Mouse (Mus musculus): ENCODE measurements around the gene Arfgap1. TPM values are rescaled to one million over a fixed set of nuclear protein-coding genes. Genes with fewer than 3 reads are reported as not detected.

Gene Arfgap1
- total and polyA plus RNA-seq, 3 experiments, result 28.8 to 32.2 (median 31.9) TPM

DNA sequence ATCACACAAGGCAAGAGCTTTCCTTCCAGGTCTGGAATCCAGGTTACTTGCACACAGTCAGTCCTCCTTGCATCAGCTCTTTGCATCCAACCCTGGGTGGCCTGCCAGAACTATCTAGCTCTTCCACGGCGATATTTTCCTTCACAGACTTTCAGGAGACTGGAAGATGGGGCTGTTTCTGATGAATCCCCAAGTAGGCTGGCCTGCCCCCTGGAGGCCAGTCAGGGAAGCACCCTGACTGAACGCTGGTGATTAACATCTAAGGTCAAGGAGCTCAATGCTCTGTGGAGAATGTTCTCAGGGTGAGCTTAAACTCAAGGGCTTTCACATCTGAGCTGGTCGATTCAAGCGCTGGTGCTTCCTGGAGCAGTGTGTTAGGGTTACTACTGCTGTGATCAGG, 3.1 kb upstream of the Arfgap1 start:
- H3K4me1 ChIP-seq (ENCODE audit: control insufficient read depth, insufficient read depth, low read length), result peaks cover 2% of the 10 kb centered on the region; the same call in 1 of the 2 replicates
- peaks cover 5% of the 10 kb centered on the region for H3K79me2 ChIP-seq (replicated peaks; ENCODE audit: control insufficient read depth, insufficient read depth, low read length)
- peak; percentile 70 to 83 for DNase-seq
- WGBS, result 5% methylated on average over 5 of the region's 5 CpGs
- no peak overlapping the region for H3K4me3 ChIP-seq
- peaks cover 2% of the 10 kb centered on the region for H3K36me3 ChIP-seq (ENCODE audit: control insufficient read depth, insufficient read depth, low read length)
- TF ChIP-seq CTCF (IDR thresholded peaks at IDR 0.05) (no peak; the same call in 1 of the 2 replicates), EP300 (IDR thresholded peaks at IDR 0.05; ENCODE audit: insufficient read depth, low read depth, low read length) (0 out of 2 replicates have a peak, but pooled peaks have one; percentile 54)
- H3K27ac ChIP-seq, result no peak overlapping the region
- H3K9ac ChIP-seq (ENCODE audit: low read depth, low read length), result no peak overlapping the region
- intact Hi-C loops (cut with DNase I), result loop anchor here (1.0 kb wide), 1 partner anchor 39 kb away; no protein-coding TSS in a partner anchor
- no peaks in the 10 kb centered on the region for H3K27me3 ChIP-seq (ENCODE audit: control insufficient read depth, insufficient read depth, low read length)

DNA sequence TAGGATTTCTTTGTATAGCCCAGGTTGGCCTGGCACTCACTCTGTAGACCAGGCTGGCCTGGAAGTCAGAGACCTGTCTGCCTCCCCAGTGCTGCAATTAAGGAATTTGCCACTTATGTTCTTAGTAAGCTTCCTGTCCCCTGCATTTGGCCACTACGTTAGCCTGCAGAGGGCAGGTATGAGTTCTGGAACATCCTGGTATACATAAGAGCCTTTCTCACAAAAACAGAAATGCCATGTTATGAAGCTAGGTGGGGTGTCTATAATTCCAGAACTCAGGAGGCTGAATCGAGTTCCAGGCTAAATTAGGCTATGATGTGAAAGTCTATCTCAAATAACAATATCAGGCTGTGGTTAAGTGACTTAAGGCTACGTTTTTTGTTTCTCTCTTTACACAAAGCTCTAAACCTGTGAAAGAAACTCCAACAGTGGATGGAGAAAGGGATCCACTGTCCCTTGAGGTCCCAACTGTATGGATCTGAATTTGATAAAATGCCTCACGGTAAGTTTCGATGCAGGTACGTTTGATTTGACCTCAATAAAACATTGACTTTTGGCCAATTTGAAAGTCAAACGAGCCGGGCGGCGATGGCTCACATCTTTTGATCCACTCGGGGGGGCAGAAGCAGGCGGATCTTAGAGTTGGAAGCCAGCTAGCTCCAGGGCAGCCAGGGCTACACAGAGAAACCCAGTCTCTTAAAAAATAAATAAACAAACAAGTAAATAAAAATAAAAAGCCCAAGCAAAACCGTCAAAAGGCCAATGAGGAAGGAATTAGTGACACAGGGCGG, 738 bp upstream of the Arfgap1 start:
- Histone ChIP-seq H3K4me1 (ENCODE audit: control insufficient read depth, insufficient read depth, low read length) (peaks cover 4% of the 10 kb centered on the region), H3K79me2 (replicated peaks; ENCODE audit: control insufficient read depth, insufficient read depth, low read length) (peaks cover 5% of the 10 kb centered on the region), H3K27ac (peak overlapping the region; percentile 97), H3K4me3 (peak overlapping the region; percentile 73), H3K36me3 (ENCODE audit: control insufficient read depth, insufficient read depth, low read length) (peaks cover 2% of the 10 kb centered on the region), H3K9ac (ENCODE audit: low read depth, low read length) (peak overlapping the region; percentile 79), H3K27me3 (ENCODE audit: control insufficient read depth, insufficient read depth, low read length) (no peaks in the 10 kb centered on the region)
- WGBS, result 7% methylated on average over 14 of the region's 14 CpGs
- no peak for DNase-seq
- intact Hi-C loops (cut with DNase I), result no loop called here
- TF ChIP-seq POLR2A (IDR thresholded peaks at IDR 0.05; ENCODE audit: insufficient read depth, low read depth, low read length) (no peak), CTCF (IDR thresholded peaks at IDR 0.05) (peak; percentile 62), EP300 (IDR thresholded peaks at IDR 0.05; ENCODE audit: insufficient read depth, low read depth, low read length) (no peak)

GRCm38 (mm10) chr2:180981133-180981532, 14.1 kb downstream of the Arfgap1 start:
- TF ChIP-seq POLR2A (IDR thresholded peaks at IDR 0.05; ENCODE audit: insufficient read depth, low read depth, low read length), result no peak
- no peak for TF ChIP-seq CTCF (IDR thresholded peaks at IDR 0.05)
- TF ChIP-seq EP300 (IDR thresholded peaks at IDR 0.05; ENCODE audit: insufficient read depth, low read depth, low read length), result no peak
- 70% methylated on average over 6 of the region's 6 CpGs for WGBS
- Histone ChIP-seq H3K9ac (ENCODE audit: low read depth, low read length) (no peak overlapping the region), H3K79me2 (replicated peaks; ENCODE audit: control insufficient read depth, insufficient read depth, low read length) (no peaks in the 10 kb centered on the region), H3K4me3 (no peak overlapping the region), H3K4me1 (ENCODE audit: control insufficient read depth, insufficient read depth, low read length) (no peaks in the 10 kb centered on the region), H3K36me3 (ENCODE audit: control insufficient read depth, insufficient read depth, low read length) (no peaks in the 10 kb centered on the region), H3K27ac (no peak overlapping the region), H3K27me3 (ENCODE audit: control insufficient read depth, insufficient read depth, low read length) (no peaks in the 10 kb centered on the region)
- DNase-seq, result no peak
- intact Hi-C loops (cut with DNase I), result no loop called here

GRCm38 (mm10) chr2:180985635-180986034, 18.6 kb downstream of the Arfgap1 start:
- H3K27me3 ChIP-seq (ENCODE audit: control insufficient read depth, insufficient read depth, low read length), result no peaks in the 10 kb centered on the region
- DNase-seq, result no peak
- no peak overlapping the region for H3K9ac ChIP-seq (ENCODE audit: low read depth, low read length)
- H3K36me3 ChIP-seq (ENCODE audit: control insufficient read depth, insufficient read depth, low read length), result no peaks in the 10 kb centered on the region
- WGBS, result 72% methylated on average over 2 of the region's 2 CpGs
- no peaks in the 10 kb centered on the region for H3K79me2 ChIP-seq (replicated peaks; ENCODE audit: control insufficient read depth, insufficient read depth, low read length)
- TF ChIP-seq CTCF (IDR thresholded peaks at IDR 0.05) (no peak), POLR2A (IDR thresholded peaks at IDR 0.05; ENCODE audit: insufficient read depth, low read depth, low read length) (no peak), EP300 (IDR thresholded peaks at IDR 0.05; ENCODE audit: insufficient read depth, low read depth, low read length) (no peak)
- no peak overlapping the region for H3K27ac ChIP-seq
- H3K4me3 ChIP-seq, result no peak overlapping the region
- H3K4me1 ChIP-seq (ENCODE audit: control insufficient read depth, insufficient read depth, low read length), result no peaks in the 10 kb centered on the region
- intact Hi-C loops (cut with DNase I), result no loop called here

- H3K27ac ChIP-seq, result no peak within 1 kb of the TSS
- H3K79me2 ChIP-seq (replicated peaks; ENCODE audit: control insufficient read depth, insufficient read depth, low read length), result no peaks in the 10 kb centered on the region
- no peak within 1 kb of the TSS for H3K4me3 ChIP-seq
- intact Hi-C loops (cut with DNase I), result no loop called here
- H3K4me1 ChIP-seq (ENCODE audit: control insufficient read depth, insufficient read depth, low read length), result no peaks in the 10 kb centered on the region
- DNase-seq, result no peak
- H3K36me3 ChIP-seq (ENCODE audit: control insufficient read depth, insufficient read depth, low read length), result no peaks in the 10 kb centered on the region
- no peak within 1 kb of the TSS for H3K9ac ChIP-seq (ENCODE audit: low read depth, low read length)
- H3K27me3 ChIP-seq (ENCODE audit: control insufficient read depth, insufficient read depth, low read length), result no peaks in the 10 kb centered on the region
- TF ChIP-seq EP300 (IDR thresholded peaks at IDR 0.05; ENCODE audit: insufficient read depth, low read depth, low read length) (no peak), POLR2A (IDR thresholded peaks at IDR 0.05; ENCODE audit: insufficient read depth, low read depth, low read length) (no peak), CTCF (IDR thresholded peaks at IDR 0.05) (no peak)
- 56% methylated on average over 2 of the region's 2 CpGs for WGBS
These were observed 19.4 kb downstream of the Arfgap1 start, which contains the start of gene Col20a1 for GRCm38 (mm10) chr2:180986449-180986848. Gene Col20a1, plus strand, starts transcription at chr2:180986535.

GRCm38 (mm10) chr2:180987001-180987400, 20.0 kb downstream of the Arfgap1 start:
- DNase-seq, result no peak
- Histone ChIP-seq H3K27me3 (ENCODE audit: control insufficient read depth, insufficient read depth, low read length) (no peaks in the 10 kb centered on the region), H3K79me2 (replicated peaks; ENCODE audit: control insufficient read depth, insufficient read depth, low read length) (no peaks in the 10 kb centered on the region), H3K27ac (no peak overlapping the region), H3K9ac (ENCODE audit: low read depth, low read length) (no peak overlapping the region), H3K36me3 (ENCODE audit: control insufficient read depth, insufficient read depth, low read length) (no peaks in the 10 kb centered on the region), H3K4me3 (no peak overlapping the region), H3K4me1 (ENCODE audit: control insufficient read depth, insufficient read depth, low read length) (no peaks in the 10 kb centered on the region)
- intact Hi-C loops (cut with DNase I), result no loop called here
- TF ChIP-seq EP300 (IDR thresholded peaks at IDR 0.05; ENCODE audit: insufficient read depth, low read depth, low read length) (no peak), POLR2A (IDR thresholded peaks at IDR 0.05; ENCODE audit: insufficient read depth, low read depth, low read length) (no peak), CTCF (IDR thresholded peaks at IDR 0.05) (no peak)
- 40% methylated on average over 1 of the region's 1 CpGs for WGBS

Measured in heart, adult 2 months (tissue).